Mouse (Mus musculus): ENCODE data around the gene En2. TPM values are rescaled to one million over a fixed set of nuclear protein-coding genes. Genes with fewer than 3 reads are reported as not detected.

Gene En2
- polyA plus RNA-seq, 1 experiment from 2014 or later, result not detected

DNA sequence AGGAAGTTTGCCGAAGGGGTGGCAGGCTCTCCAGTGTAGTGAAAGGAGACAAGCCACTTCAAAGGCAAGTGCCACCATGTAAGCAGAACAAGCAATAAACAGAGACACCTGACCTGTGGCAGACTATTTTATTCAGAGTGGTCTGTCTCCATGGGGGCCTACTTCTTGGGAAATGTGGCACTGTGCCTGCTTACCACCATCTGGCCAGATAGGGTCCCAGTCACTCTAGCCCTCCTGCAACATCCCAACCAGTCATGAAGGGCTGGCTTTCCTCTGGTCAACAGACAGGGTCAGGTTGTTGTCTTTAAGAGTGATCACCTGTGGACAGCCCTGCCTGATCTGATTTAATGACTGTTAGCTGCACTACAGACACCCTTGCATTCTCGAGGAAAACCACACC lies 30.0 kb downstream of the En2 start:
- ATAC-seq (ENCODE audit: insufficient number of reproducible peaks, insufficient read depth, low FRiP score, low TSS enrichment, low read depth), result no peak
- no peaks in the 10 kb centered on the region for H3K9me3 ChIP-seq
- no peaks in the 10 kb centered on the region for H3K36me3 ChIP-seq
- H3K4me3 ChIP-seq (replicated peaks), result no peak overlapping the region
- H3K27me3 ChIP-seq, result peaks cover 32% of the 10 kb centered on the region
- no peak overlapping the region for H3K4me2 ChIP-seq
- no peak overlapping the region for H3K9ac ChIP-seq (replicated peaks)
- 17% methylated on average over 2 of the region's 2 CpGs for WGBS
- no peaks in the 10 kb centered on the region for H3K4me1 ChIP-seq (replicated peaks)
- H3K27ac ChIP-seq, result no peak overlapping the region

DNA sequence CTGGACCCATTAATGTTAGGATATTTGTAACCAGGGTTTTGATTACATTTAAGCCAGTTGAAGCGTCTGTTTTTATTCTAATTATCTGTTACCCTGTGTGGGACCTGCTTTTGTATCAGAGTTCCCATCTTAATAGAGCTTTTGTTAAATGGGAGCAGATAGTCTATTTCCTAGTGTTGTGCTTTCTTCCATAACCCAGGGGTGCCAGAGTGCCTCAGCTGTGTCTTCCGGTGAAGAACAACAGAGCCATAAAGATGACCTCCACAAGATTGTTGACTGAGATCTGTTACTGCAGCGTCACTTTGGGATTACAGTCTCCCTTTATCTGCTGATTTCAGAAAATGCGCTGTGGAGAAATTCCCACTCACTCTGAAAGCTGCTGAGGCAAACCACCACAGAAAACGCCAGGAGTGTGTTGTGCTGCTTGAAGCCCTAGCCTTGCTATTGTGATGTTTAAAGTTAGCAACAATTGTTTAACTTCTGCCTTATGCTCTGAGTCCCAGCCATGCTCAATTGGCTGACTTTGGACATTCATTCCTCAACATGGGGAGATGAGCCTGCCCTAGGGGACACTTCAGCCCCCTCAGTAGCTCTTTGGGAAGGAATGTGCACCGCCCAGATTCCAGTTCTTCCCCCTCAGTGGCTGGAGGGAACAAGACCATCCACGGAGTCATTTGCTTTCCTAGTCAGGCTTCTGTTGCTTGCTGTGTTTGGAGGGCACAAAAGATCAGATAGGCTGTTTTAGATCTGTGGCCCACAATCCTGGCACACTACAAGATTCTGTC lies 33.8 kb downstream of the En2 start:
- no peak for ATAC-seq (ENCODE audit: insufficient number of reproducible peaks, insufficient read depth, low FRiP score, low TSS enrichment, low read depth)
- WGBS, result 59% methylated on average over 7 of the region's 7 CpGs
- Histone ChIP-seq H3K27ac (no peak overlapping the region), H3K4me2 (no peak overlapping the region), H3K4me1 (replicated peaks) (no peaks in the 10 kb centered on the region), H3K36me3 (no peaks in the 10 kb centered on the region), H3K4me3 (replicated peaks) (no peak overlapping the region), H3K27me3 (peaks cover 39% of the 10 kb centered on the region), H3K9me3 (no peaks in the 10 kb centered on the region), H3K9ac (replicated peaks) (no peak overlapping the region)

DNA sequence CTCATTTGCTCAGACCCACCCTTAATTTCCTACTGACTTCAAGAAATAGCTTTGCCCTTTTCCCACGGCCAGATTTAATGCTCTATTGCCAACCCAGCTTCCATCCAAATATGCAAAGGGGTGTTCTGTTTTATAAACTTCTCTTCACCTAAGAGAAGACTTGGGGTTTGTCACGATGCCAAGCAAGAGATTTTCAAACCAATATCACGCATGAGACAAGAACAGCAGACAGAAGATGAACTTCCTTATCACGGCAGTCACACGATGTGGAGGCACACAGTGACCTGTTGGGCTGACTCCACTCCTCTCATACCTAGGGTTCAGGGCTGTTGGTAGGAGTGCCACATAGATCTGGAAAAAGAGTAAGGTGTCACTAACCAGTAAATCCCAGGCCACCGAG lies 37.6 kb downstream of the En2 start:
- ATAC-seq (ENCODE audit: insufficient number of reproducible peaks, insufficient read depth, low FRiP score, low TSS enrichment, low read depth), result no peak
- Histone ChIP-seq H3K9ac (replicated peaks) (no peak overlapping the region), H3K9me3 (no peaks in the 10 kb centered on the region), H3K27me3 (peaks cover 66% of the 10 kb centered on the region), H3K4me1 (replicated peaks) (no peaks in the 10 kb centered on the region), H3K36me3 (no peaks in the 10 kb centered on the region), H3K4me2 (no peak overlapping the region), H3K4me3 (replicated peaks) (no peak overlapping the region), H3K27ac (no peak overlapping the region)
- WGBS, result 83% methylated on average over 6 of the region's 6 CpGs

DNA sequence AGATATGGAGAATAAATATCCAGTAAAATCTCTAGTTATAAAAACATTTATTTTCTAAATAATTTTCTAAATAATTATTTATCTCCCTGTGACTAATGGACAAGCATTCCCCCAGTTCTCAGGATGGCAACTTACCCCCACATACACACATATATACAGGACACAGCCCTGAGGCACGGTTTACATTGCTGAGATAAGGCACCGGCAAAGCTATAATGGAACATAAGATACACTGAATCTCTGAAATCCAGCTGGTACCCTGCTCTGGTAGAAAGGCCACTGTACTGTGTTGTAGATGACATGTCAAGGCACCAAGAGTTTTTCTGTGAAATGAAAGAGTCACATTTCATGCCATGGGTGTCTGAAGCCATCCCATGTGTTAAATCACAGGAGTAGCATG lies 39.2 kb downstream of the En2 start:
- Histone ChIP-seq H3K27me3 (peaks cover 74% of the 10 kb centered on the region), H3K9me3 (no peaks in the 10 kb centered on the region), H3K4me2 (no peak overlapping the region), H3K4me1 (replicated peaks) (peaks cover 3% of the 10 kb centered on the region), H3K4me3 (replicated peaks) (no peak overlapping the region), H3K27ac (no peak overlapping the region), H3K9ac (replicated peaks) (no peak overlapping the region), H3K36me3 (no peaks in the 10 kb centered on the region)
- WGBS, result 82% methylated on average over 2 of the region's 2 CpGs
- no peak for ATAC-seq (ENCODE audit: insufficient number of reproducible peaks, insufficient read depth, low FRiP score, low TSS enrichment, low read depth)

DNA sequence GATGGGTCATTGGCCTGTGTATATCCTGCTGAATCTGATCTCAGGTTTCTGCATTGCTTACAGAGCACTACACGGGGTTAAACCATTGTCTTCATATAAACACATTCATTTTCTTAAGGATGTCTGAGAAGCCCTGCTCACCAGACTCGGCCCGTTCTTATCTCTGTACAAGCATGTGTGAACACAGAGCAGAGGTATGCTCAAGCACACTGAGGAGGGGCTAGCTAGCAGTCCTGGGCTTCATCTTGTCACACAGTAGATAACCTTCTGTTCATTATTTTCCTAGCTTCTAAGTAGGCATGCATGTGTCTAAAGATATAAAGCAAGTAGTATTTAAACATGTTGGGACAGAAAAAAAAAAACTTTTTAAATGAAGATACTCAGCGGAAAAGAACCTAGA lies 41.0 kb downstream of the En2 start:
- 63% methylated on average over 4 of the region's 4 CpGs for WGBS
- H3K9me3 ChIP-seq, result no peaks in the 10 kb centered on the region
- no peaks in the 10 kb centered on the region for H3K36me3 ChIP-seq
- H3K4me3 ChIP-seq (replicated peaks), result no peak overlapping the region
- H3K4me2 ChIP-seq, result no peak overlapping the region
- peaks cover 88% of the 10 kb centered on the region for H3K27me3 ChIP-seq
- ATAC-seq (ENCODE audit: insufficient number of reproducible peaks, insufficient read depth, low FRiP score, low TSS enrichment, low read depth), result no peak
- H3K9ac ChIP-seq (replicated peaks), result no peak overlapping the region
- peaks cover 8% of the 10 kb centered on the region for H3K4me1 ChIP-seq (replicated peaks)
- no peak overlapping the region for H3K27ac ChIP-seq

DNA sequence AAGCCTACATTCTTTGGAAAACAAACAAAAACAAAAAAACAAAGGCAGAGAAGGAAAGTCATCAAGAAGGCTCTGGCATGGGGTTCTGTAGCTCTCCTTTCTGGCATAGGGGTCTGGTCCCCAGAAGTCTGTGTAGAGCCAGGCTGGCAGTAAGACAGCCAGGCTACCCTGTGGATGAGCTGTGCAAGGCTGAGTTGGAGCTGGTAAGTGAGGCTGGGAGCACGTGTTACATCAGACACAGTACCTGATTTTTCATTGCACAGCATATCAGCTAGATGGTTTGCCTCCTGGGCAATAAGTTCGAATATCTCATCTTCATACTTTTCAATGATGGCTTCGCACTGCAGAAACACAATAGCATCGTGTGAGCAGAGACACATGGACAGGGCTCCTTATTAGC lies 41.5 kb downstream of the En2 start:
- ATAC-seq (ENCODE audit: insufficient number of reproducible peaks, insufficient read depth, low FRiP score, low TSS enrichment, low read depth), result no peak
- no peak overlapping the region for H3K4me2 ChIP-seq
- H3K4me3 ChIP-seq (replicated peaks), result no peak overlapping the region
- H3K36me3 ChIP-seq, result no peaks in the 10 kb centered on the region
- H3K27ac ChIP-seq, result no peak overlapping the region
- no peak overlapping the region for H3K9ac ChIP-seq (replicated peaks)
- H3K27me3 ChIP-seq, result peaks cover 91% of the 10 kb centered on the region
- no peaks in the 10 kb centered on the region for H3K9me3 ChIP-seq
- WGBS, result 66% methylated on average over 4 of the region's 4 CpGs
- H3K4me1 ChIP-seq (replicated peaks), result peaks cover 8% of the 10 kb centered on the region

DNA sequence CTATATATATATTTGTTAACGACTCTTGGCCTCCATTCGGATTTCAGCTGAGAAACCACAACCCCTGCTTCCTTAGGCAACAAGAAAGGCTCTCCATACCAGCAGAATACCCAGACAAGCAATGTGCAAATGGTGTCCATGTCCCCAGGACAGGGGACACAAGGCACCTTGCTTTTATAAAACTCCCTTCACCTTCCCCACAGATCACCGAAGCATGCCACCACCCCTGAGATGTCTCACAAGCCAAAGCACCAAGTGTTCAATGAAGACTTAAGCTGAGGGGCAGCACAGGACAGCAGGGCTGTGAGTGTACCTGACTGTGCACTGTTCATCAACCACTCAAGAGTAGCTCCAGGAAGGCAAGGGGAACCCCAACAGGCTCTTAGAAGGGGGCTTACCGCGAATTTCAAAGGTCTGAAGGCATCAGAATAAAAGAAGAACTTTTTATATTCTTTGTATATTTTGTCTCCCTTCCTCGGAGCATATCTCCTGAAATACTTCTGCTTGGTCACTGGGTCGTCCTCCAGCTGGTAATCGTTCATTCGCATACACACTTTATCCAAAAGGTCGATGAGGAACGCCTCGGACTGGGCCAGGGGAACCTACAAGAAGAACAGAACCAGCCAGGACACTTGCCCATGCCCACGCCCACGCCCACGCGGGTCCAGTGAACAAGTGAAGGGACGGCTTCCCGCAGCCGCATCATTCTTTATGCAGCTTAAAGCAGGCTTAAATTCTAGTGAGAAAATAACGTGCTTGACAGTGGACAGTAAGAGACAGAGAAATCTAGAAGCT lies 43.4 kb downstream of the En2 start:
- no peaks in the 10 kb centered on the region for H3K9me3 ChIP-seq
- peaks cover 90% of the 10 kb centered on the region for H3K27me3 ChIP-seq
- no peaks in the 10 kb centered on the region for H3K36me3 ChIP-seq
- 16% methylated on average over 20 of the region's 20 CpGs for WGBS
- ATAC-seq (ENCODE audit: insufficient number of reproducible peaks, insufficient read depth, low FRiP score, low TSS enrichment, low read depth), result no peak
- H3K9ac ChIP-seq (replicated peaks), result no peak overlapping the region
- peaks cover 8% of the 10 kb centered on the region for H3K4me1 ChIP-seq (replicated peaks)
- H3K27ac ChIP-seq, result no peak overlapping the region
- H3K4me3 ChIP-seq (replicated peaks), result peak overlapping the region; percentile 37; the same call in 1 of the 2 replicates
- no peak overlapping the region for H3K4me2 ChIP-seq

DNA sequence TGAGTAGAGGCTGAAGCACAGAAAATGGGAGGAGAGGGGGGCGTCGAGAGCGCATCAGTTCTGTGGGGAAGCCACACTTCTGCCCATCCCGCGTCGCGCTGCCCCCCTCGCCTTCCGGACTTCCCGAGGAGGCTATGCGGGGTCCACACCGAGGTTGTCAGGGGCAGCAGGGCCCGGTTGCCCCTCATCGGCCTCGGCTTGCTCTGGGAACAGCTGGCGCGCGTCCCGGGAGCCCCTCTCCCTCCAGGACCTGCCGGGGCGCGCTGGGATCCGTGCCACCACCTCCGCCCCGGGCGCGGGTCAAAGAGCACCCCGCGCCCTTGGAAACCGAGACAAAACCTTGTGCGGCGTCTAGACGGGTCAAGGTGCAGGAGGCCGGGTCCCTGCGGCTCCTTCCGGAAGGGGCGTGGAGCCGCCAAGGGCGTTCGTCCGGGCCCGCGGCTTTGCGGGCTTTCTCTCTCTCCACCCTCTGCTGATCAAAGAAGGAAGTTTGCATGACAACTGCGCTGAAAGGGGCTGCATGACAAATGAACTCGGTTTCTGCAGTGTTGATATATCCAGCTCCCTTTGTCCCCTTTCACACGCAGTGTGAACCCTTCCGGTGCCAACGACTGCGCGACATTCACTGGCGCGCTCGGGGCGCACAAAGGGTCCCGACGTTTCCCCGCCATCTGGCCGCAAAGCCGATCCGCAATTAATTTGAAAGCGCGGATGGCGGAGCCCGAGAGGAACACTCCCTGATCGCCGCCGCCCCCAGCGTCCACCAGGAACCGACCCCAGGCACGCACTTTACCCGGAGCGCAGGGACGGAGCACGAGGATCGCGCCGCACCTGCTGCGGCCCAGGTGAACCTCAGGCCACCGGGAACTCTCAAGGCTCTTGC lies 44.3 kb downstream of the En2 start:
- under 1% methylated on average over 79 of the region's 80 CpGs for WGBS
- peaks cover 90% of the 10 kb centered on the region for H3K27me3 ChIP-seq
- no peak for ATAC-seq (ENCODE audit: insufficient number of reproducible peaks, insufficient read depth, low FRiP score, low TSS enrichment, low read depth)
- H3K4me1 ChIP-seq (replicated peaks), result peaks cover 8% of the 10 kb centered on the region
- H3K9ac ChIP-seq (replicated peaks), result no peak overlapping the region
- H3K27ac ChIP-seq, result no peak overlapping the region
- H3K4me3 ChIP-seq (replicated peaks), result peak overlapping the region; percentile 37
- peak overlapping the region; percentile 53 for H3K4me2 ChIP-seq
- no peaks in the 10 kb centered on the region for H3K9me3 ChIP-seq
- no peaks in the 10 kb centered on the region for H3K36me3 ChIP-seq

DNA sequence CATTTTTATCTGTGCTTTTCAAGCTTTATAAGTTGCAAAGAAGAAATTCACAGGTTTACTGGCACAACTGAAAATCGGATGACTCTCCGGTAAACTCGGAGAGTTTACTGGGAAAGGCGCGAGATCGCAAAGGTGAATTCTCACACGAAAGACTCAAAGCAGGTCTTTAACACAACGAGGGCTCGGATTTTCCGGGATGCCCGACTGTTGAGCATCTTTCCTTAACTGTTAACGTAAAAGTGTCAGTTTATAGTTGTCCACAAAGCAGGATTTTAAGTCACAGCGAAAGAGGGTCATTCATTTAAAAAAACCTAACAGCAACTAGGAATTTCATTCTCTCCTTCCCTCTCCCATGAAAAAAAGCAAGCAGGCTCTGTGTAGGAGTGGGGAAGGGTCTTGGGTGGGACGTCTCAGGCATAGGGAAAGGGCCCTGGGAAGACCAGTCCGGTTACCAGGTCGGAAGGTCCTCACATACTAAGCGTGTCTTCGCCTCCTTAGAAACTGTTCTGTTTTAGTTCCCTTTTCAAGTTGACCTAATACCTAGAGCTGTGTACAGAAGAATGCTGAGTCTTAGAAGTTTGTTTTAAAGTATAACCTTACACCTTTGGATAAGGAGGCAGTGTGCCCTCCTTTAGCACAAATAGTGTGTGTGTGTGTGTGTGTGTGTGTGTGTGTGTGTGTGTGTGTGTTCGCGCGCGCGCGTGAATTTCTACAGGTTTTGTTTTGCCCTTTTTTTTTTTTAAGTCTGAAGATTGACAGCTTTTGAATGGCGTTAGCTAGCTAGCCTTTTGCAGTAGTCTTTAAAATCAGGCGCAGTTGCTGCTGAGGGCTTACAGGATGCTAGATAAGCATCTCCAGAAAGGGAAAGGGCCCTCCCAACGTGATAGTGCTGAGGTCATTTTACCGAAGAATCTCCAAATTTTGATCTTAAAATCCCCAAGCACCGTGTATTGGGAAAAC lies 45.4 kb downstream of the En2 start:
- Histone ChIP-seq H3K4me2 (no peak overlapping the region), H3K4me1 (replicated peaks) (peaks cover 8% of the 10 kb centered on the region), H3K27ac (no peak overlapping the region), H3K27me3 (peaks cover 90% of the 10 kb centered on the region), H3K36me3 (no peaks in the 10 kb centered on the region), H3K9me3 (no peaks in the 10 kb centered on the region), H3K9ac (replicated peaks) (no peak overlapping the region), H3K4me3 (replicated peaks) (no peak overlapping the region)
- WGBS, result under 1% methylated on average over 29 of the region's 29 CpGs
- ATAC-seq (ENCODE audit: insufficient number of reproducible peaks, insufficient read depth, low FRiP score, low TSS enrichment, low read depth), result no peak

DNA sequence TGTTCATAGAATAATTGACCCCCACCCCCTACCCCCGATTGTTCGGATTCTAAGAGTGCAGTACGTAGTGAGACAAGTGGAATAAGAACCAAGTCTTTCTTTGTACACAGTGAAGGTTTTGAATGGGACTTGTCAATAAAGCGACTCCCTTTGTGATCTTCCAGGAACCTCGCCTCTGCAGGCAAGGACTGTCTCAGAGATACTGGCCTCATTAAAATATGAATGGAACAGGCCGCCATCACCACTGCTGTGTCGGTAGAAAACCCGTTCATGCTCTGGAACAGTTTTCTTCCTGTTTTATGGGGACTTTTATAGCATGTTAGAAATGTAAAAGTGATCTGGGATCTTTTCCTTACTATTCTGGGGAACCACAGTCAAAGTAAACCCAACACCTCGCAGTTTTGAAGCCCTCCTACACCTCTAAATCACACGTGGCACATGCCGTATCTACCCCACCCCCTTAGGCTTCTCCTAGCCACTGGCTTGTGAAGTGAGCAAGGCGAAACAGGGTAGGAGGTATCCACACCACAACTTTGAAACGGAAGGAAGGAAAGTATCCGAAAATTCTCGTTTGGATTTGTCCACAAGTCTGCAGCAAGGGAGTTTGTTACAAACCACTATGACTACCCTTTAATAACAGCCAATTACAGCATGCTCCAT lies 46.3 kb downstream of the En2 start:
- no peak overlapping the region for H3K9ac ChIP-seq (replicated peaks)
- H3K4me3 ChIP-seq (replicated peaks), result no peak overlapping the region
- no peak overlapping the region for H3K27ac ChIP-seq
- no peak overlapping the region for H3K4me2 ChIP-seq
- H3K9me3 ChIP-seq, result no peaks in the 10 kb centered on the region
- H3K27me3 ChIP-seq, result peaks cover 91% of the 10 kb centered on the region
- peaks cover 8% of the 10 kb centered on the region for H3K4me1 ChIP-seq (replicated peaks)
- 2% methylated on average over 15 of the region's 15 CpGs for WGBS
- ATAC-seq (ENCODE audit: insufficient number of reproducible peaks, insufficient read depth, low FRiP score, low TSS enrichment, low read depth), result no peak
- no peaks in the 10 kb centered on the region for H3K36me3 ChIP-seq
